Mouse (Mus musculus) forebrain, embryonic 12.5 days (tissue): Measurements from ENCODE around the gene Tas2r130. TPM values are rescaled to one million over a fixed set of nuclear protein-coding genes. Genes with fewer than 3 reads are reported as not detected.
"Not testable (repeated sequence)": the region's sequence is repeated elsewhere in the genome, so short reads cannot be mapped to it uniquely, and the experiment has no call there.

Source experiments
- ATAC-seq: fragments of 200-750 bp; cut with Nextera tagmentation; 2 replicates; pipeline ENCODE4 v1.8.0; 2017; ENCODE audit warnings: moderate TSS enrichment; ENCODE audit not compliant: low FRiP score
- H3K27ac ChIP-seq: fragments of 300-500 bp; sonication (generic); 2 replicates; pipeline ENCODE4 v1.5.1; 2016; ENCODE audit warnings: mild to moderate bottlenecking
- H3K27me3 ChIP-seq: fragments of 300-500 bp; sonication (generic); 2 replicates; pipeline ENCODE4 v1.6.1; 2016; ENCODE audit warnings: mild to moderate bottlenecking
- H3K36me3 ChIP-seq: fragments of 300-500 bp; sonication (generic); replicated peaks from 2 replicates; pipeline ENCODE4 v1.6.1; 2016; ENCODE audit warnings: mild to moderate bottlenecking
- H3K4me1 ChIP-seq: fragments of 300-500 bp; sonication (generic); 2 replicates; pipeline ENCODE4 v1.6.1; 2016
- H3K4me2 ChIP-seq: fragments of 300-500 bp; sonication (generic); 2 replicates; pipeline ENCODE4 v1.6.1; 2016; ENCODE audit warnings: mild to moderate bottlenecking, moderate library complexity
- H3K4me3 ChIP-seq: fragments of 300-500 bp; sonication (generic); replicated peaks from 2 replicates; pipeline ENCODE4 v1.5.1; 2016; ENCODE audit warnings: mild to moderate bottlenecking
- H3K9ac ChIP-seq: fragments of 300-500 bp; sonication (generic); 2 replicates; pipeline ENCODE4 v1.6.1; 2016; ENCODE audit warnings: mild to moderate bottlenecking
- H3K9me3 ChIP-seq: fragments of 300-500 bp; sonication (generic); 2 replicates; pipeline ENCODE4 v1.6.1; 2016
- WGBS: fragments of 180-500 bp; shearing (Covaris S2); methylation state at CpG from one replicate; pipeline ENCODE4 v1.1.7; 2016; 5-methylcytosine and 5-hydroxymethylcytosine counted together
- polyA plus RNA-seq: library from polyadenylated mRNA; unstranded; fragments of >200 nt; fragmentation: Nextera tagmentation; extraction: Ambion mirVana; gene quantifications from 2 replicates; pipeline ENCODE4 v1.2.1, GENCODE M21; 2016

The Tas2r130 gene
- polyA plus RNA-seq, result not detected in 2 replicates

DNA sequence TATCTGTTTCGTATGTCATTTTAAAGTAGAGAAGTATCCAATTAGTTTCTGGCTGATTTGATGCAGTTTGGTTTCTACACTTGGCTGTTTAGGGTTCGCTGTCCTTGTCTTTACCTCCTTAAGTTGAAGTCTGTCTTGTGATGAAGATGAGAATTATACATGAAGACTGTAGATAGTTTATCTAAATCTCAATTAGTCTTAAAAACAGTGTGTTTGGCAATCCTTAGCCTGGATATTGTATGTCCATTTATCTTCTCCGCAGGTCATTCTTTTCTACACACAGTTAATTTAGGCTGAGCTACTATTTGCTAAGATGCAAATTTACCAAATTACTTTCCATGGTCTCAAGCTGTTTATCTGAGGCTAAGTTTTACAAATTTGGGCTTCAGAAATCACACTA lies at the start of gene Tas2r130:
Gene Tas2r130 (minus strand): TSS at position 101 of the 400 bp plus-strand sequence.
- no peak within 1 kb of the TSS for H3K27ac ChIP-seq
- H3K4me3 ChIP-seq, result no peak within 1 kb of the TSS
- no peaks in the 10 kb centered on the region for H3K4me1 ChIP-seq
- no peaks in the 10 kb centered on the region; the same call in 1 of the 2 replicates for H3K9me3 ChIP-seq
- H3K27me3 ChIP-seq, result no peaks in the 10 kb centered on the region
- WGBS, result 77% methylated on average over 3 of the region's 3 CpGs
- H3K4me2 ChIP-seq, result no peak within 1 kb of the TSS
- ATAC-seq, result no peak
- no peaks in the 10 kb centered on the region for H3K36me3 ChIP-seq
- no peak within 1 kb of the TSS for H3K9ac ChIP-seq

DNA sequence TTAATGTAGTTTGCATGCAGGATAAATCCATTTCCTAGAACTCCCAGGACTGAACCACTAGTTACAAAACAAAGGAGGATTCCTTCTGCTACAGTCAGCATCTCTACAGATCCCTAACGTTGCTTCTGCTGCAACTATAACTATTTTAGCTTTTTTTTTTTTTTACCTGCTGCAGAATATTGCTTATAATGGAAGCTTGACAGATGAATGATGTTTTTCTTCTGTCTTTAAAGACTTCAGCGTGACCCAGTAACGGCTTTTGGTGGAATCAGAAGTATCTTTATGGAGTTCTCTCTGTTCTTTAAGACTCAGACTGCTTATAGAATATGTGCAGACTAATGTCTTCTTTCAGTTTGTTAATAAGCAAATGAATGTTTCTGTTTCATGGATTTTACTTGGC lies 48.1 kb upstream of the Tas2r130 start, which contains the start of gene Tas2r106:
Gene Tas2r106 (minus strand): TSS at position 101 of the 400 bp plus-strand sequence.
- WGBS, result 71% methylated on average over 3 of the region's 3 CpGs
- H3K4me1 ChIP-seq, result no peaks in the 10 kb centered on the region
- no peak within 1 kb of the TSS for H3K4me2 ChIP-seq
- H3K27me3 ChIP-seq, result no peaks in the 10 kb centered on the region
- ATAC-seq, result no peak
- peaks cover 4% of the 10 kb centered on the region for H3K9me3 ChIP-seq
- no peak within 1 kb of the TSS for H3K4me3 ChIP-seq
- H3K36me3 ChIP-seq, result no peaks in the 10 kb centered on the region
- H3K27ac ChIP-seq, result no peak within 1 kb of the TSS
- no peak within 1 kb of the TSS for H3K9ac ChIP-seq

DNA sequence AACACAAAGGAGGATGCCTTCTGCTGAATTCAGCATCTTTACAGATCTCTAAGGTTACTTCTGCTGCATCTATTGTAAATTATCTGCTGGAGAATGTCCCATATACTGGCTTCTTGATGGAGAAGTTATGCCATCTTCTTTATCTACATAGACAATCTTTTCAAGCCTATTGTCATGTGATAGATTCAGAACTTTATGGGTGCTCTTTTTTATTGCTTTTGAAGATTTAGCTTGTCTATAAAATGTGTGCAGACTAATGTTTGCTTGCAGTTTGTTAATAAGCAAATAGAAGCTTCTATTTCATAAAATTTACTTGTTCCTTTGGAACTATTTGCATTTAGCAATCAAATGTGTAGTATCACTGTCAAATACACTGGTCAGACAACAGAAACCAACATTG lies 29.3 kb upstream of the Tas2r130 start, which contains the start of gene Tas2r107:
Gene Tas2r107 (minus strand): TSS at position 101 of the 400 bp plus-strand sequence.
- no peak for ATAC-seq
- peaks cover 18% of the 10 kb centered on the region; the same call in 1 of the 2 replicates for H3K9me3 ChIP-seq
- no peaks in the 10 kb centered on the region for H3K36me3 ChIP-seq
- no peaks in the 10 kb centered on the region for H3K4me1 ChIP-seq
- H3K4me3 ChIP-seq, result no peak within 1 kb of the TSS
- no peak within 1 kb of the TSS for H3K9ac ChIP-seq
- no peak within 1 kb of the TSS for H3K27ac ChIP-seq
- H3K27me3 ChIP-seq, result no peaks in the 10 kb centered on the region
- no peak within 1 kb of the TSS for H3K4me2 ChIP-seq

DNA sequence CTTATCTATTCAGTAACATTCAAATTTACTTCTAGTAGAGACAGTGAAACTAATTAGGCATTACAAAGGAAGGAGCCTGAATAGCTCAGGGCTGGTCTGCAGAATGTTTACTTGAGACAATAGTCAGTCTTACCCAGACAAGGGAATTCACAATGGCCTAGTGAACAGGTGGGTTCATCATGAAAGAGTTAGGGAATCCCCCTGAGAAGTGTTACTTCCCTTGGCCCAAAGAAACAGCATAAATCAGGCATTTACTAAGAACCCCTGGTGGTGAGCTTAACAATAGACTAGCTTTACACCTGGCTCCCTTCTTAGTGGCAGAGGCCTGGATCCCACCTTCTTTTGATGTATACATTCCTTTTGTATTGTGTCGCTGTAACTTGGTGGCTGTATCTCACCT lies 20.8 kb downstream of the Tas2r130 start:
- H3K36me3 ChIP-seq, H3K9me3 ChIP-seq, H3K4me2 ChIP-seq, H3K27ac ChIP-seq, H3K27me3 ChIP-seq, H3K4me3 ChIP-seq, ATAC-seq, H3K9ac ChIP-seq, H3K4me1 ChIP-seq: not testable (repeated sequence)
- WGBS, result 89% methylated on average over 1 of the region's 1 CpGs

DNA sequence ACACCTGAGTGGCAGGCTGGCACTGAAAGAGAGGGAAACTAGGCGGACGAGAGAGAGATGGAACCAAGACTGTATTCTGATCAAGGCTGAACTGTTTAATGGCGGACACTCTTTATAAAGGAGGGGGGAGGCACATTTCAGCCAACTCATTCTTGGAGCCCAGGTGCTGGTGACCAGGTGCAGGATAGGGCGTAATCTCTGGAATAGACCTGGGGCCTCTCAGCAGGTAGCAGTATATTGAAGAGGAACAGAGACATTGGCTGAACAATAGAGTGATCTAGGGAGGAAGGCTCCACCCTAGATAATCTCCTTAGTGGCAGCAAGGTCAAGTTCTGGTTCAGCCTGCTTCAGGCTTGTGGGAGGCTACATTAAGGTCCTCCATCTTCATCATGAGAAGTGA lies 25.9 kb downstream of the Tas2r130 start:
- no peaks in the 10 kb centered on the region for H3K4me1 ChIP-seq
- H3K4me3 ChIP-seq, result no peak overlapping the region
- H3K9ac ChIP-seq, result no peak overlapping the region
- no peak for ATAC-seq
- WGBS, result 91% methylated on average over 4 of the region's 4 CpGs
- H3K4me2 ChIP-seq, result no peak overlapping the region
- 0 out of 2 replicates have a peak, but pooled peaks cover 6% of the 10 kb centered on the region for H3K9me3 ChIP-seq
- H3K36me3 ChIP-seq, result no peaks in the 10 kb centered on the region
- H3K27me3 ChIP-seq, result no peaks in the 10 kb centered on the region
- H3K27ac ChIP-seq, result no peak overlapping the region

Other genes starting within 250 kb of the Tas2r130 start
- gene Ybx3, start 242.4 kb downstream of the Tas2r130 start, polyA plus RNA-seq, result 29.9 and 33.8 TPM in 2 replicates
- not detected in 2 replicates for gene 5430401F13Rik, start 144.5 kb downstream of the Tas2r130 start, polyA plus RNA-seq
- gene Gm6619, start 144.5 kb downstream of the Tas2r130 start, polyA plus RNA-seq, result not detected in 2 replicates
- not detected in 2 replicates for gene Tas2r107, start 29.2 kb upstream of the Tas2r130 start, polyA plus RNA-seq
- not detected in 2 replicates for gene Tas2r106, start 48.0 kb upstream of the Tas2r130 start, polyA plus RNA-seq
- not detected in 2 replicates for gene Tas2r104, start 54.8 kb upstream of the Tas2r130 start, polyA plus RNA-seq
- gene Tas2r105, start 56.6 kb upstream of the Tas2r130 start, polyA plus RNA-seq, result not detected in 2 replicates
- gene Tas2r114, start 59.2 kb upstream of the Tas2r130 start, polyA plus RNA-seq, result not detected in 2 replicates